Mouse (Mus musculus) hindbrain, embryonic 11.5 days (tissue): ENCODE measurements around the gene Slc1a6. TPM values are rescaled to one million over a fixed set of nuclear protein-coding genes. Genes with fewer than 3 reads are reported as not detected.
"Not testable (repeated sequence)": the region's sequence is repeated elsewhere in the genome, so short reads cannot be mapped to it uniquely, and the experiment has no call there.

Experiments used
- ATAC-seq: fragments of 200-750 bp; cut with Nextera tagmentation; 2 replicates; pipeline ENCODE4 v1.8.0; 2017; ENCODE audit warnings: mild to moderate bottlenecking, moderate TSS enrichment, moderate library complexity; ENCODE audit not compliant: low FRiP score
- DNase-seq: peaks from one replicate; pipeline ENCODE4 v3.0.0-alpha.2; 2015; ENCODE audit warnings: low spot score
- H3K27ac ChIP-seq: fragments of 300-500 bp; sonication (generic); 2 replicates; pipeline ENCODE4 v1.5.1; 2014; ENCODE audit warnings: mild to moderate bottlenecking, low read depth, low read length
- H3K27me3 ChIP-seq: fragments of 300-500 bp; sonication (generic); 2 replicates; pipeline ENCODE4 v1.6.1; 2014; ENCODE audit warnings: mild to moderate bottlenecking, low read length, moderate library complexity, mixed read lengths; ENCODE audit not compliant: control insufficient read depth, insufficient read depth
- H3K36me3 ChIP-seq: fragments of 300-500 bp; sonication (generic); 2 replicates; pipeline ENCODE4 v1.6.1; 2014; ENCODE audit warnings: mild to moderate bottlenecking, low read length, moderate library complexity, mixed read lengths; ENCODE audit not compliant: control insufficient read depth, insufficient read depth
- H3K4me1 ChIP-seq: fragments of 300-500 bp; sonication (generic); replicated peaks from 2 replicates; pipeline ENCODE4 v1.6.1; 2014; ENCODE audit warnings: low read length, mixed read lengths; ENCODE audit not compliant: control insufficient read depth, insufficient read depth
- H3K4me2 ChIP-seq: fragments of 300-500 bp; sonication (generic); replicated peaks from 2 replicates; pipeline ENCODE4 v1.6.1; 2014; ENCODE audit warnings: mild to moderate bottlenecking, low read depth, low read length
- H3K4me3 ChIP-seq: fragments of 300-500 bp; sonication (generic); 2 replicates; pipeline ENCODE4 v1.5.1; 2014; ENCODE audit warnings: low read depth, low read length
- H3K9ac ChIP-seq: fragments of 300-500 bp; sonication (generic); 2 replicates; pipeline ENCODE4 v1.6.1; 2014; ENCODE audit warnings: low read depth, low read length
- H3K9me3 ChIP-seq: fragments of 300-500 bp; sonication (generic); 2 replicates; pipeline ENCODE4 v1.6.1; 2016; ENCODE audit warnings: low read length; ENCODE audit not compliant: control insufficient read depth
- WGBS: fragments of 180-500 bp; shearing (Covaris S2); extraction: QIAGEN DNeasy Blood & Tissue Kit; methylation state at CpG from one replicate; pipeline ENCODE4 v1.1.7; 2014; 5-methylcytosine and 5-hydroxymethylcytosine counted together
- polyA plus RNA-seq: library from polyadenylated mRNA; unstranded; fragments of >200 nt; fragmentation: Nextera tagmentation; extraction: Ambion mirVana; gene quantifications from 2 replicates; pipeline ENCODE4 v1.2.1, GENCODE M21; 2014

The Slc1a6 gene
- polyA plus RNA-seq, 1 experiment from 2014 or later, result 0.63 TPM

DNA sequence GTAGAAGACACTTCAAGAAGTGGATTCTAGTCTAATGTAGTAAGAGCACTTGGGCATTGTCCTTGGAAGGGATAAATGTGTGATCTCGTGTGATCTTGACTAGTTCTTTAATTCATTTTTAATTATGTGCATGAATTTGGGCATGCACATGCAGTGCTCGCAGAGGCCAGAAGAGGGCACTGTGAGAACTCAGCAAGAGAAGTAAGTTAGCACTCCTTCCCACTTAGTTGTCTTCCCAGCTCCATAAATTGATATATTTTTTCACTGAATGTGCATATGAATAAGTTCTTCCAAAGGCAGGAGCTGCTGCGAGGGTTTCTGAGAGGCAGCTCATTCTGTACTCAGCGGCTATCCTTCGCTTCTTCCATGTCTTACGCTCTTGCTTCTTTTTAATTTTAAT lies 24.3 kb upstream of the Slc1a6 start:
- Histone ChIP-seq H3K4me1 (no peaks in the 10 kb centered on the region), H3K4me3 (no peak overlapping the region), H3K9me3 (no peaks in the 10 kb centered on the region), H3K36me3 (no peaks in the 10 kb centered on the region), H3K27me3 (peaks cover 4% of the 10 kb centered on the region; the same call in 1 of the 2 replicates), H3K9ac (no peak overlapping the region), H3K4me2 (no peak overlapping the region), H3K27ac (no peak overlapping the region)
- WGBS, result 35% methylated on average over 6 of the region's 6 CpGs
- DNase-seq, result peak; percentile 86
- no peak for ATAC-seq

DNA sequence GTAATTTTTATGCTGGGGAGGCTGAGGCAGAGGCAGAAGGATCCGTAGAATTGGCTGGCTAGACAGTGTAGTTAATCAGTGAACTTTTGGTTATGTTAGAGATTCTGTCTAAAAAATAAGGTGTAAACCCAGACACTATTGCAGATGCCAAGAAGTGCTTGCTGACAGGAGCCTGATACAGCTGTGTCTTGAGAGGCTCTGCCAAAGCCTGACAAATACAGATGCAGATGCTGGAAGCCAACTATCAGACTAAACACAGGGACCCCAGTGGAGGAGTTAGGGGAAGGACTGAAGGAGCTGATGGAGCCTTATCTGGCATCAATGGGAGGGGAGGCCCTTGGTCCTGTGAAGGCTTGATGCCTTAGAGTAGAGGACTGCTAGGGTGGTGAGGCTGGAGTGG lies 14.7 kb upstream of the Slc1a6 start:
- WGBS, result 86% methylated on average over 1 of the region's 1 CpGs
- no peak for ATAC-seq
- Histone ChIP-seq H3K27ac (no peak overlapping the region), H3K27me3 (no peaks in the 10 kb centered on the region), H3K4me1 (no peaks in the 10 kb centered on the region), H3K4me2 (no peak overlapping the region), H3K9me3 (no peaks in the 10 kb centered on the region), H3K9ac (no peak overlapping the region), H3K36me3 (no peaks in the 10 kb centered on the region), H3K4me3 (no peak overlapping the region)
- no peak for DNase-seq

DNA sequence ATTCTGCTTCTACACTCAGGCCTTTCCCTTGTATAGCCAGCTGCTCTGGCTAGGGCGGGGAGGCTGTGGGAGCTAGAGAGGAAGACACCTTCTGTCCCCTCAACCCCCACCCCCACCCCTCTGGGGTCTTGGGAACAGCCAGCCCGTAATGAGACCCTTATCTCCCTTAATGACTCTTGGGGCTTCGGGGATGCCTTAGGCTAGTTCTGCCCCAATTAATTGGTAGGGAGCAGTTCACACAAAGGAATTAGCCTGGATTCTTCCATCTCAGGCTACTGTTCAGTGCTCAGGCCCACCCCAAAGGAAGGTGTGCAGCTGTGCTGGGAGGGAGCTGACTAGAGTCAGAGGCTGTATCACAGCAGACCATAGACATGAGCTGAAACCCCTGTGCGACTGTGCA lies 4.5 kb upstream of the Slc1a6 start:
- Histone ChIP-seq H3K36me3 (no peaks in the 10 kb centered on the region), H3K4me2 (no peak overlapping the region), H3K4me1 (no peaks in the 10 kb centered on the region), H3K27me3 (no peaks in the 10 kb centered on the region), H3K9me3 (no peaks in the 10 kb centered on the region), H3K27ac (no peak overlapping the region), H3K4me3 (no peak overlapping the region), H3K9ac (no peak overlapping the region)
- ATAC-seq (peak; percentile 74), DNase-seq (peak; percentile 39)
- WGBS, result 59% methylated on average over 4 of the region's 4 CpGs

DNA sequence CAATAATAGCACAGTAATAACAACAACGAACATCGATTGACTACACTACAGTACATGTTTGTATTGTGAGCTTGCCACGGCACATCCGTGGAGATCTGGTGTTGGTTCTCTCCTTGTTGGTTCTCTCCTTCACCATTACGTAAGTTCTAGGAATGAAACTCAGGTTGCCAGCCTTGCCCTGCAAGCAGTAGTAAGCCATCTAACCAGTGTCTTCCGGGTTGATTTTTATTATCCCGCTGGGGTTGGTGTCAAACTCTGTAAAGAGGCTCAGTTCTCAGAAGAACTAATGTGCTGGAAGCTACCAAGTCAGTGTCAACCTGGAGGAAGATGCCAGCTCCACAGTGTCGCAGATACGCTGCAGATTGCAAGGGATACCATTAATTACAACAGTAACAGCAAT lies 769 bp upstream of the Slc1a6 start:
- Histone ChIP-seq H3K9me3 (no peaks in the 10 kb centered on the region), H3K4me1 (no peaks in the 10 kb centered on the region), H3K27ac (no peak overlapping the region), H3K4me3 (no peak overlapping the region; the same call in 1 of the 2 replicates), H3K36me3 (no peaks in the 10 kb centered on the region), H3K4me2 (peak overlapping the region; percentile 99), H3K27me3 (no peaks in the 10 kb centered on the region; the same call in 1 of the 2 replicates), H3K9ac (no peak overlapping the region)
- WGBS, result 69% methylated on average over 9 of the region's 9 CpGs
- DNase-seq (no peak), ATAC-seq (no peak)

GRCm38 (mm10) chr10:78787566-78788087 lies 7.3 kb downstream of the Slc1a6 start:
- Histone ChIP-seq H3K27ac (0 out of 2 replicates have a peak overlapping the region, but pooled peaks have one; percentile 36), H3K27me3 (no peaks in the 10 kb centered on the region)
- WGBS, result 10% methylated on average over 22 of the region's 22 CpGs

GRCm38 (mm10) chr10:78790561-78790960 lies 10.3 kb downstream of the Slc1a6 start:
- H3K27me3 ChIP-seq, result no peaks in the 10 kb centered on the region
- H3K4me3 ChIP-seq, result no peak overlapping the region
- no peak overlapping the region for H3K27ac ChIP-seq
- no peaks in the 10 kb centered on the region for H3K36me3 ChIP-seq
- ATAC-seq, result no peak
- H3K9me3 ChIP-seq, result no peaks in the 10 kb centered on the region
- no peak overlapping the region for H3K9ac ChIP-seq
- H3K4me1 ChIP-seq, result no peaks in the 10 kb centered on the region
- no peak for DNase-seq
- H3K4me2 ChIP-seq, result no peak overlapping the region
- WGBS, result 27% methylated on average over 1 of the region's 1 CpGs

More at GRCm38 (mm10) chr10:78787566-78788087, 7.3 kb downstream of the Slc1a6 start:
- peak; percentile 97 for ATAC-seq
- Histone ChIP-seq H3K9me3 (no peaks in the 10 kb centered on the region), H3K36me3 (no peaks in the 10 kb centered on the region), H3K9ac (peak overlapping the region; percentile 68), H3K4me2 (peak overlapping the region; percentile 51), H3K4me1 (no peaks in the 10 kb centered on the region), H3K4me3 (peak overlapping the region; percentile 34)
- peak; percentile 79 for DNase-seq

GRCm38 (mm10) chr10:78801449-78801848 lies 21.2 kb downstream of the Slc1a6 start:
- ATAC-seq (no peak), DNase-seq (no peak)
- H3K36me3 ChIP-seq, result no peaks in the 10 kb centered on the region
- H3K4me3 ChIP-seq, result no peak overlapping the region
- WGBS, result 92% methylated on average over 2 of the region's 2 CpGs
- H3K27me3 ChIP-seq, result no peaks in the 10 kb centered on the region
- no peak overlapping the region for H3K27ac ChIP-seq
- H3K9ac ChIP-seq, result no peak overlapping the region
- H3K4me2 ChIP-seq, result no peak overlapping the region
- no peaks in the 10 kb centered on the region for H3K4me1 ChIP-seq
- H3K9me3 ChIP-seq, result no peaks in the 10 kb centered on the region

GRCm38 (mm10) chr10:78812358-78813060 lies 32.2 kb downstream of the Slc1a6 start:
- ATAC-seq (peak; percentile 76), DNase-seq (peak; percentile 41)
- WGBS, result 63% methylated on average over 6 of the region's 6 CpGs
- Histone ChIP-seq H3K9me3 (no peaks in the 10 kb centered on the region), H3K9ac (no peak overlapping the region), H3K27ac (no peak overlapping the region), H3K4me1 (no peaks in the 10 kb centered on the region), H3K4me3 (no peak overlapping the region), H3K27me3 (no peaks in the 10 kb centered on the region), H3K4me2 (no peak overlapping the region), H3K36me3 (no peaks in the 10 kb centered on the region)

- 92% methylated on average over 12 of the region's 12 CpGs for WGBS
- not testable (repeated sequence) for H3K27me3 ChIP-seq, ATAC-seq, H3K27ac ChIP-seq, H3K4me3 ChIP-seq, H3K9ac ChIP-seq, H3K36me3 ChIP-seq, H3K4me2 ChIP-seq, H3K9me3 ChIP-seq, DNase-seq, H3K4me1 ChIP-seq
These were observed 60.2 kb downstream of the Slc1a6 start for GRCm38 (mm10) chr10:78840456-78840855.
